Mouse (Mus musculus) adrenal gland, adult 8-10 months (tissue): Measurements from ENCODE around the gene Zswim1. TPM values are rescaled to one million over a fixed set of nuclear protein-coding genes. Genes with fewer than 3 reads are reported as not detected.
"Not testable (repeated sequence)": the region's sequence is repeated elsewhere in the genome, so short reads cannot be mapped to it uniquely, and the experiment has no call there.

Source experiments
- DNase-seq: peaks from one replicate; pipeline ENCODE4 v3.0.0; 2022
- total RNA-seq, 4 experiments: library from RNA; stranded (reverse); gene quantifications; 2 replicates each; pipeline ENCODE4 v1.2.4; 2022

Gene Zswim1
- total RNA-seq, 4 experiments from 2014 or later = 11.1 to 15.3 (median 13.4) TPM

GRCm38 (mm10) chr2:164831029-164831428 lies 8.5 kb downstream of the Zswim1 start:
- DNase-seq = no peak

GRCm38 (mm10) chr2:164832032-164832747 lies 9.7 kb downstream of the Zswim1 start:
- DNase-seq = no peak

GRCm38 (mm10) chr2:164832748-164833301 lies 10.3 kb downstream of the Zswim1 start, which contains the start of gene Ctsa:
Gene Ctsa (plus strand): TSS chr2:164832873.
- peak; percentile 68 for DNase-seq

- peak; percentile 88 for DNase-seq
These were observed 11.0 kb downstream of the Zswim1 start, which contains the start of gene Neurl2 for GRCm38 (mm10) chr2:164833314-164833959. Gene Neurl2 (minus strand): TSS chr2:164833456.

- DNase-seq = no peak
These were observed 12.0 kb downstream of the Zswim1 start for GRCm38 (mm10) chr2:164834531-164834930.

GRCm38 (mm10) chr2:164835164-164835563 lies 12.7 kb downstream of the Zswim1 start:
- DNase-seq = no peak

GRCm38 (mm10) chr2:164845782-164846181 lies 23.3 kb downstream of the Zswim1 start:
- DNase-seq = no peak

GRCm38 (mm10) chr2:164850061-164850460 lies 27.6 kb downstream of the Zswim1 start:
- DNase-seq = no peak

GRCm38 (mm10) chr2:164855572-164855971 lies 33.1 kb downstream of the Zswim1 start:
- DNase-seq = not testable (repeated sequence)

- no peak for DNase-seq
These were observed 34.0 kb downstream of the Zswim1 start for GRCm38 (mm10) chr2:164856309-164857100.

- DNase-seq = no peak
These were observed 34.8 kb downstream of the Zswim1 start, which contains the start of gene Pltp for GRCm38 (mm10) chr2:164857101-164857821. Gene Pltp (minus strand): TSS chr2:164857711.

- DNase-seq = no peak
These were observed 35.5 kb downstream of the Zswim1 start for GRCm38 (mm10) chr2:164857842-164858553.

GRCm38 (mm10) chr2:164859155-164859554 lies 36.7 kb downstream of the Zswim1 start:
- no peak for DNase-seq

- no peak for DNase-seq
These were observed 37.4 kb downstream of the Zswim1 start for GRCm38 (mm10) chr2:164859640-164860432.

- no peak for DNase-seq
These were observed 38.6 kb downstream of the Zswim1 start for GRCm38 (mm10) chr2:164861094-164861493.

- peak; percentile 63 for DNase-seq
These were observed 39.8 kb downstream of the Zswim1 start for GRCm38 (mm10) chr2:164862179-164862861.

- DNase-seq = not testable (repeated sequence)
These were observed 40.9 kb downstream of the Zswim1 start for GRCm38 (mm10) chr2:164863411-164863810.

GRCm38 (mm10) chr2:164864593-164864992 lies 42.1 kb downstream of the Zswim1 start:
- DNase-seq = no peak

GRCm38 (mm10) chr2:164866741-164867551 lies 44.5 kb downstream of the Zswim1 start:
- peak; percentile 72 for DNase-seq
